Mouse (Mus musculus): Measurements from ENCODE around the gene Mdm2. TPM values are rescaled to one million over a fixed set of nuclear protein-coding genes. Genes with fewer than 3 reads are reported as not detected.

Gene Mdm2
- polyA plus RNA-seq, 1 experiment, result 83.0 TPM

- peak; percentile 12 for DNase-seq
- no peaks in the 10 kb centered on the region for H3K27me3 ChIP-seq (ENCODE audit: control insufficient read depth, insufficient read depth, low read length)
- WGBS, result 92% methylated on average over 13 of the region's 13 CpGs
Measured at GRCm38 (mm10) chr10:117688204-117689151, 22.1 kb downstream of the Mdm2 start.

GRCm38 (mm10) chr10:117687577-117687976 lies 23.0 kb downstream of the Mdm2 start:
- no peak for DNase-seq
- 94% methylated on average over 7 of the region's 7 CpGs for whole genome bisulfite sequencing
- Histone ChIP-seq H3K27ac (ENCODE audit: control insufficient read depth, insufficient read depth, low read length) (no peak overlapping the region), H3K4me1 (replicated peaks; ENCODE audit: control insufficient read depth, insufficient read depth, low read length) (no peaks in the 10 kb centered on the region), H3K4me3 (ENCODE audit: control insufficient read depth, insufficient read depth, low read length) (no peak overlapping the region), H3K27me3 (ENCODE audit: control insufficient read depth, insufficient read depth, low read length) (no peaks in the 10 kb centered on the region), H3K36me3 (ENCODE audit: control insufficient read depth, insufficient read depth, low read length) (peaks cover 43% of the 10 kb centered on the region)
- TF ChIP-seq POLR2A (IDR thresholded peaks at IDR 0.05; ENCODE audit: control insufficient read depth, extremely low read depth, insufficient read depth, low read length, poor library complexity) (no peak), CTCF (IDR thresholded peaks at IDR 0.05; ENCODE audit: borderline replicate concordance, control insufficient read depth, extremely low read depth, insufficient read depth, low read length, poor library complexity) (no peak)

More at GRCm38 (mm10) chr10:117688204-117689151, 22.1 kb downstream of the Mdm2 start:
- Histone ChIP-seq H3K36me3 (ENCODE audit: control insufficient read depth, insufficient read depth, low read length) (peaks cover 52% of the 10 kb centered on the region), H3K4me3 (ENCODE audit: control insufficient read depth, insufficient read depth, low read length) (no peak overlapping the region), H3K27ac (ENCODE audit: control insufficient read depth, insufficient read depth, low read length) (no peak overlapping the region), H3K4me1 (replicated peaks; ENCODE audit: control insufficient read depth, insufficient read depth, low read length) (no peaks in the 10 kb centered on the region)
- TF ChIP-seq CTCF (IDR thresholded peaks at IDR 0.05; ENCODE audit: borderline replicate concordance, control insufficient read depth, extremely low read depth, insufficient read depth, low read length, poor library complexity) (no peak), POLR2A (IDR thresholded peaks at IDR 0.05; ENCODE audit: control insufficient read depth, extremely low read depth, insufficient read depth, low read length, poor library complexity) (no peak)

GRCm38 (mm10) chr10:117687018-117687417 lies 23.5 kb downstream of the Mdm2 start:
- 91% methylated on average over 3 of the region's 3 CpGs for WGBS
- H3K27ac ChIP-seq (ENCODE audit: control insufficient read depth, insufficient read depth, low read length), result no peak overlapping the region
- no peak for TF ChIP-seq CTCF (IDR thresholded peaks at IDR 0.05; ENCODE audit: borderline replicate concordance, control insufficient read depth, extremely low read depth, insufficient read depth, low read length, poor library complexity)
- no peak for TF ChIP-seq POLR2A (IDR thresholded peaks at IDR 0.05; ENCODE audit: control insufficient read depth, extremely low read depth, insufficient read depth, low read length, poor library complexity)
- no peaks in the 10 kb centered on the region for H3K27me3 ChIP-seq (ENCODE audit: control insufficient read depth, insufficient read depth, low read length)
- DNase-seq, result no peak
- H3K4me1 ChIP-seq (replicated peaks; ENCODE audit: control insufficient read depth, insufficient read depth, low read length), result no peaks in the 10 kb centered on the region
- H3K4me3 ChIP-seq (ENCODE audit: control insufficient read depth, insufficient read depth, low read length), result no peak overlapping the region
- peaks cover 37% of the 10 kb centered on the region for H3K36me3 ChIP-seq (ENCODE audit: control insufficient read depth, insufficient read depth, low read length)

GRCm38 (mm10) chr10:117685849-117686591 lies 24.5 kb downstream of the Mdm2 start:
- H3K27me3 ChIP-seq (ENCODE audit: control insufficient read depth, insufficient read depth, low read length), result no peaks in the 10 kb centered on the region
- no peak overlapping the region for H3K4me3 ChIP-seq (ENCODE audit: control insufficient read depth, insufficient read depth, low read length)
- H3K36me3 ChIP-seq (ENCODE audit: control insufficient read depth, insufficient read depth, low read length), result peaks cover 29% of the 10 kb centered on the region
- WGBS, result 86% methylated on average over 13 of the region's 13 CpGs
- H3K27ac ChIP-seq (ENCODE audit: control insufficient read depth, insufficient read depth, low read length), result no peak overlapping the region
- no peak for TF ChIP-seq CTCF (IDR thresholded peaks at IDR 0.05; ENCODE audit: borderline replicate concordance, control insufficient read depth, extremely low read depth, insufficient read depth, low read length, poor library complexity)
- no peak for TF ChIP-seq POLR2A (IDR thresholded peaks at IDR 0.05; ENCODE audit: control insufficient read depth, extremely low read depth, insufficient read depth, low read length, poor library complexity)
- H3K4me1 ChIP-seq (replicated peaks; ENCODE audit: control insufficient read depth, insufficient read depth, low read length), result no peaks in the 10 kb centered on the region; the same call in 1 of the 2 replicates
- DNase-seq, result no peak

- DNase-seq, result no peak
- no peak for TF ChIP-seq CTCF (IDR thresholded peaks at IDR 0.05; ENCODE audit: borderline replicate concordance, control insufficient read depth, extremely low read depth, insufficient read depth, low read length, poor library complexity)
- TF ChIP-seq POLR2A (IDR thresholded peaks at IDR 0.05; ENCODE audit: control insufficient read depth, extremely low read depth, insufficient read depth, low read length, poor library complexity), result no peak
- Histone ChIP-seq H3K36me3 (ENCODE audit: control insufficient read depth, insufficient read depth, low read length) (peaks cover 22% of the 10 kb centered on the region), H3K4me1 (replicated peaks; ENCODE audit: control insufficient read depth, insufficient read depth, low read length) (no peaks in the 10 kb centered on the region; the same call in 1 of the 2 replicates), H3K27ac (ENCODE audit: control insufficient read depth, insufficient read depth, low read length) (no peak overlapping the region), H3K27me3 (ENCODE audit: control insufficient read depth, insufficient read depth, low read length) (no peaks in the 10 kb centered on the region), H3K4me3 (ENCODE audit: control insufficient read depth, insufficient read depth, low read length) (no peak overlapping the region)
- WGBS, result 83% methylated on average over 15 of the region's 15 CpGs
Measured at GRCm38 (mm10) chr10:117685171-117685848, 25.2 kb downstream of the Mdm2 start.

Data from thymus, adult 2 months (tissue).